Mouse (Mus musculus): ENCODE results near the gene Cox5a. TPM values are rescaled to one million over a fixed set of nuclear protein-coding genes. Genes with fewer than 3 reads are reported as not detected.

The Cox5a gene
- 376 and 397 TPM in 2 replicates for polyA plus RNA-seq (2012; rRNA removed)

DNA sequence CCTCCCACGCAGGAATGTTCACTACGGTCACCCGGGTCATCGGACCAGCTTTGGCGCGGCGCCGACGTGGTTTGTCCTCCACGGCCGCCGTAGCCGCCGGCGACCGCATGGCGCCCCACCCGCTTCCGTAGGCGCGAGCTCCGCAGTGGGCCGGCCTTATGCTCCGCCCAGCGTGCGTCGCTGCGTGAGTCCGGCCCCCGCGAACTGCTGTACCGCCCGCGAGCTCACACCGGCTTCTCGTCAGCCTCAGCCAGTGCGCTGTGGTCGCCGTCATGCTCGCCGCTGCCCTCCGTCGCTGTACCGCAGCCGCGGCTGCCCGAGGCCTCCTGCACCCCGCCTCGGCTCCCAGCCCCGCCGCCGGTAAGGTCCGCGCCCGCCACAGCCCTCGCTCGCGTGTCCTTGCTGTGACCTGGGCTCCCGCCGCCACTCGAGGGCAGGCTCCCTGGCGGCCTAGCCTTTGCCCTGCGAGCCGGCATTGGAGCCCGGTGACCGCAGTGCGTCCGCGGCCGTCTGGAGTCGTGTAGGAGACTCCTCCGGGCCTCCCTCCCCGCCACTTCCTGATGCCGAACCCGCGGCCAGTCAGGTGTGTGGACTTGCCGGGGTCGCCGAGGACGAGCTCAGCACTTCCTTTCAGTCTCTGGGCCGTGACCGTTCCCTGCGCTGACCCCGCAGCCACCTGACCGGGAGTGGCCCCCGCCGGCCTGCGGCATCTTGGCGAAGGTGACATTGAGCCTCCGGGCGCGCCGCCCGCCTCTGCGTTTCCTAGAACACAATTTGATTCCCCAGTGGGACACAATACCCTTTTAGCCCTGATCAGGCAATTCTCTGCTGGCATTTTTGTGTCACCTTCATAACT, at the start of gene Cox5a:
TSS of gene Cox5a (plus strand) at position 219 of the 856 bp plus-strand sequence.
- WGBS, result under 1% methylated on average over 95 of the region's 95 CpGs
- peak; percentile 89 for DNase-seq
- TF ChIP-seq POLR2A (IDR thresholded peaks at IDR 0.05; ENCODE audit: control insufficient read depth, extremely low read depth, insufficient read depth, low read length, poor library complexity) (peak; percentile 88), CTCF (IDR thresholded peaks at IDR 0.05; ENCODE audit: borderline replicate concordance, control insufficient read depth, extremely low read depth, insufficient read depth, low read length, poor library complexity) (no peak)
- H3K36me3 ChIP-seq (ENCODE audit: control insufficient read depth, insufficient read depth, low read length), result no peaks in the 10 kb centered on the region
- peaks cover 11% of the 10 kb centered on the region for H3K4me1 ChIP-seq (replicated peaks; ENCODE audit: control insufficient read depth, insufficient read depth, low read length)
- H3K4me3 ChIP-seq (ENCODE audit: control insufficient read depth, insufficient read depth, low read length), result peak within 1 kb of the TSS; percentile 80
- no peaks in the 10 kb centered on the region for H3K27me3 ChIP-seq (ENCODE audit: control insufficient read depth, insufficient read depth, low read length)
- no peak within 1 kb of the TSS for H3K27ac ChIP-seq (ENCODE audit: control insufficient read depth, insufficient read depth, low read length)

DNA sequence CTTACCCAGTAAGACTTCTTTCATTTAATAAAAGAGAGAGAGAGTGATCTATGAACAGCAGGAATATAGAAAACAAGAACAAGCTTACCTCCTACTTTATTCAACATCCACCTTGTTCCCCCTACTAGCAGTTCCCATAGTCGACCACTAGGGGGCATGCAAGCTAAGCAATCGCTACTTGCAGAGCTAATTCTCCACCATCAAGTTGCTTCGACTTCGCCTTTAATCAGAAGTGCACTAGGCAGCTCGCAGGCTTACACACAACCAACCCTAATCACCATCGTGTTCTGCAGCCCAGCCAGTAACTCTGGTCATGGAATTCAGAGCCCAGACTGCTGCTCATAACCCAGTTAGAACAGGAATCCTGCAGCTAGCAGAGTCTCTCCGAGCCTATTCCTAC, 35.3 kb upstream of the Cox5a start:
- Histone ChIP-seq H3K4me3 (ENCODE audit: control insufficient read depth, insufficient read depth, low read length) (no peak overlapping the region), H3K4me1 (replicated peaks; ENCODE audit: control insufficient read depth, insufficient read depth, low read length) (no peaks in the 10 kb centered on the region), H3K27me3 (ENCODE audit: control insufficient read depth, insufficient read depth, low read length) (no peaks in the 10 kb centered on the region), H3K27ac (ENCODE audit: control insufficient read depth, insufficient read depth, low read length) (no peak overlapping the region), H3K36me3 (ENCODE audit: control insufficient read depth, insufficient read depth, low read length) (no peaks in the 10 kb centered on the region)
- 17% methylated on average over 7 of the region's 7 CpGs for WGBS
- TF ChIP-seq POLR2A (IDR thresholded peaks at IDR 0.05; ENCODE audit: control insufficient read depth, extremely low read depth, insufficient read depth, low read length, poor library complexity) (no peak), CTCF (IDR thresholded peaks at IDR 0.05; ENCODE audit: borderline replicate concordance, control insufficient read depth, extremely low read depth, insufficient read depth, low read length, poor library complexity) (no peak)
- peak; percentile 80 for DNase-seq

GRCm38 (mm10) chr9:57487807-57488206, 33.3 kb upstream of the Cox5a start:
- H3K27me3 ChIP-seq (ENCODE audit: control insufficient read depth, insufficient read depth, low read length), result no peaks in the 10 kb centered on the region
- TF ChIP-seq POLR2A (IDR thresholded peaks at IDR 0.05; ENCODE audit: control insufficient read depth, extremely low read depth, insufficient read depth, low read length, poor library complexity) (no peak), CTCF (IDR thresholded peaks at IDR 0.05; ENCODE audit: borderline replicate concordance, control insufficient read depth, extremely low read depth, insufficient read depth, low read length, poor library complexity) (no peak)
- H3K4me1 ChIP-seq (replicated peaks; ENCODE audit: control insufficient read depth, insufficient read depth, low read length), result no peaks in the 10 kb centered on the region
- H3K27ac ChIP-seq (ENCODE audit: control insufficient read depth, insufficient read depth, low read length), result no peak overlapping the region
- H3K36me3 ChIP-seq (ENCODE audit: control insufficient read depth, insufficient read depth, low read length), result no peaks in the 10 kb centered on the region
- no peak overlapping the region for H3K4me3 ChIP-seq (ENCODE audit: control insufficient read depth, insufficient read depth, low read length)
- WGBS, result 83% methylated on average over 7 of the region's 7 CpGs
- no peak for DNase-seq

- Histone ChIP-seq H3K27ac (ENCODE audit: control insufficient read depth, insufficient read depth, low read length) (no peak overlapping the region), H3K4me3 (ENCODE audit: control insufficient read depth, insufficient read depth, low read length) (no peak overlapping the region), H3K27me3 (ENCODE audit: control insufficient read depth, insufficient read depth, low read length) (no peaks in the 10 kb centered on the region), H3K4me1 (replicated peaks; ENCODE audit: control insufficient read depth, insufficient read depth, low read length) (no peaks in the 10 kb centered on the region), H3K36me3 (ENCODE audit: control insufficient read depth, insufficient read depth, low read length) (no peaks in the 10 kb centered on the region)
- 98% methylated on average over 2 of the region's 2 CpGs for WGBS
- DNase-seq, result no peak
- TF ChIP-seq POLR2A (IDR thresholded peaks at IDR 0.05; ENCODE audit: control insufficient read depth, extremely low read depth, insufficient read depth, low read length, poor library complexity), result no peak
- TF ChIP-seq CTCF (IDR thresholded peaks at IDR 0.05; ENCODE audit: borderline replicate concordance, control insufficient read depth, extremely low read depth, insufficient read depth, low read length, poor library complexity), result no peak
Measured at GRCm38 (mm10) chr9:57493532-57493931, 27.5 kb upstream of the Cox5a start.

- no peaks in the 10 kb centered on the region for H3K36me3 ChIP-seq (ENCODE audit: control insufficient read depth, insufficient read depth, low read length)
- H3K4me1 ChIP-seq (replicated peaks; ENCODE audit: control insufficient read depth, insufficient read depth, low read length), result no peaks in the 10 kb centered on the region
- TF ChIP-seq POLR2A (IDR thresholded peaks at IDR 0.05; ENCODE audit: control insufficient read depth, extremely low read depth, insufficient read depth, low read length, poor library complexity), result no peak
- no peak for TF ChIP-seq CTCF (IDR thresholded peaks at IDR 0.05; ENCODE audit: borderline replicate concordance, control insufficient read depth, extremely low read depth, insufficient read depth, low read length, poor library complexity)
- no peak overlapping the region for H3K4me3 ChIP-seq (ENCODE audit: control insufficient read depth, insufficient read depth, low read length)
- peaks cover 2% of the 10 kb centered on the region; the same call in 1 of the 2 replicates for H3K27me3 ChIP-seq (ENCODE audit: control insufficient read depth, insufficient read depth, low read length)
- no peak overlapping the region for H3K27ac ChIP-seq (ENCODE audit: control insufficient read depth, insufficient read depth, low read length)
- no peak for DNase-seq
Measured at GRCm38 (mm10) chr9:57494970-57495369, 26.1 kb upstream of the Cox5a start.

DNA sequence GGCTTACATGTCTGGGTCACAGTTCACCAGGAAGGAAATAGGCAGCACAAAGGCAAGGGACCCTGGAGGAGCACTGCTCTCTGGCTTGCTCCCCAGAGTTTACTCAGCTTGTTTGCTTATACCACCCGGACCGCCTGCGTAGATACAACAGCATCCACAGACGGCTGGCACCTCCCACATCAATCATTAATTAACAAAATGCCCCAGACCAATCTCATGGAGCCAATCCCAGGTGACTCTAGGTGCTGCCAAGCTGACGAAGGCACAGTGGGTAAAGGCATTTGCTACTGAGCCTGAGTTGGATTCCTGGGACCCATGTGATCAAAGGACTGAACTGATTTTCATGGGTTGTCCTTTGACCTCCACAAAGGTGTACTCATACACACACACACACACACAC, 23.8 kb upstream of the Cox5a start:
- no peak for DNase-seq
- WGBS, result 82% methylated on average over 5 of the region's 5 CpGs
- H3K36me3 ChIP-seq (ENCODE audit: control insufficient read depth, insufficient read depth, low read length), result no peaks in the 10 kb centered on the region
- H3K4me3 ChIP-seq (ENCODE audit: control insufficient read depth, insufficient read depth, low read length), result no peak overlapping the region
- TF ChIP-seq POLR2A (IDR thresholded peaks at IDR 0.05; ENCODE audit: control insufficient read depth, extremely low read depth, insufficient read depth, low read length, poor library complexity) (no peak), CTCF (IDR thresholded peaks at IDR 0.05; ENCODE audit: borderline replicate concordance, control insufficient read depth, extremely low read depth, insufficient read depth, low read length, poor library complexity) (no peak)
- H3K4me1 ChIP-seq (replicated peaks; ENCODE audit: control insufficient read depth, insufficient read depth, low read length), result no peaks in the 10 kb centered on the region
- H3K27me3 ChIP-seq (ENCODE audit: control insufficient read depth, insufficient read depth, low read length), result peaks cover 6% of the 10 kb centered on the region
- no peak overlapping the region for H3K27ac ChIP-seq (ENCODE audit: control insufficient read depth, insufficient read depth, low read length)
